Mouse (Mus musculus) brown adipose tissue, adult 24 weeks (tissue): ENCODE results near the gene Ndufs4. TPM values are rescaled to one million over a fixed set of nuclear protein-coding genes. Genes with fewer than 3 reads are reported as not detected.

Source experiments
- H3K27ac ChIP-seq: fragments of 200-500 bp; replicated peaks from 2 replicates; pipeline ENCODE4 v1.5.1; 2012; ENCODE audit warnings: low read depth, mild to moderate bottlenecking, low read length
- H3K4me1 ChIP-seq: fragments of 200-500 bp; 2 replicates; pipeline ENCODE4 v1.6.1; 2012; ENCODE audit warnings: low read length, mixed read lengths; ENCODE audit not compliant: control insufficient read depth, insufficient read depth, insufficient read length
- H3K4me3 ChIP-seq: fragments of 200-500 bp; 2 replicates; pipeline ENCODE4 v1.5.1; 2012; ENCODE audit warnings: low read depth, mild to moderate bottlenecking, low read length, moderate library complexity; ENCODE audit not compliant: insufficient read depth
- polyA plus RNA-seq: library from polyadenylated mRNA; stranded (reverse); fragments of >200 nt; gene quantifications from 2 replicates; pipeline ENCODE4 v1.2.4, GENCODE M21; 2012; ENCODE audit not compliant: missing spikeins, insufficient read depth, insufficient read length

The Ndufs4 gene
- polyA plus RNA-seq, 1 experiment, result 1,030 TPM

GRCm38 (mm10) chr13:114387074-114387487 is 977 bp downstream of the Ndufs4 start:
- H3K27ac ChIP-seq, result peak overlapping the region; percentile 93
- peak overlapping the region; percentile 87 for H3K4me3 ChIP-seq

GRCm38 (mm10) chr13:114376511-114376910 is 11.5 kb downstream of the Ndufs4 start:
- no peak overlapping the region for H3K27ac ChIP-seq
- H3K4me3 ChIP-seq, result no peak overlapping the region
- H3K4me1 ChIP-seq, result 0 out of 2 replicates have a peak, but pooled peaks cover 2% of the 10 kb centered on the region

More at GRCm38 (mm10) chr13:114387074-114387487, 977 bp downstream of the Ndufs4 start:
- H3K4me1 ChIP-seq, result no peaks in the 10 kb centered on the region

GRCm38 (mm10) chr13:114362086-114362485 is 26.0 kb downstream of the Ndufs4 start:
- Histone ChIP-seq H3K27ac (no peak overlapping the region), H3K4me1 (no peaks in the 10 kb centered on the region; the same call in 1 of the 2 replicates), H3K4me3 (no peak overlapping the region)

- no peak overlapping the region for H3K27ac ChIP-seq
- no peak overlapping the region for H3K4me3 ChIP-seq
- H3K4me1 ChIP-seq, result no peaks in the 10 kb centered on the region; the same call in 1 of the 2 replicates
These were observed 36.6 kb downstream of the Ndufs4 start for GRCm38 (mm10) chr13:114351321-114351946.

GRCm38 (mm10) chr13:114344979-114345712 is 42.9 kb downstream of the Ndufs4 start:
- no peak overlapping the region for H3K27ac ChIP-seq
- H3K4me1 ChIP-seq, result peaks cover 5% of the 10 kb centered on the region; the same call in 1 of the 2 replicates
- no peak overlapping the region for H3K4me3 ChIP-seq

GRCm38 (mm10) chr13:114344220-114344973 is 43.7 kb downstream of the Ndufs4 start:
- Histone ChIP-seq H3K27ac (no peak overlapping the region), H3K4me3 (no peak overlapping the region), H3K4me1 (peaks cover 5% of the 10 kb centered on the region; the same call in 1 of the 2 replicates)

GRCm38 (mm10) chr13:114343001-114343400 is 45.1 kb downstream of the Ndufs4 start:
- Histone ChIP-seq H3K4me3 (no peak overlapping the region), H3K4me1 (peaks cover 5% of the 10 kb centered on the region; the same call in 1 of the 2 replicates), H3K27ac (no peak overlapping the region)

- Histone ChIP-seq H3K27ac (no peak overlapping the region), H3K4me3 (no peak overlapping the region), H3K4me1 (no peaks in the 10 kb centered on the region)
These were observed 68.1 kb downstream of the Ndufs4 start for GRCm38 (mm10) chr13:114319835-114320389.

- Histone ChIP-seq H3K4me3 (no peak overlapping the region), H3K27ac (no peak overlapping the region), H3K4me1 (no peaks in the 10 kb centered on the region)
These were observed 68.9 kb downstream of the Ndufs4 start for GRCm38 (mm10) chr13:114319136-114319535.

- no peak overlapping the region for H3K4me3 ChIP-seq
- H3K27ac ChIP-seq, result no peak overlapping the region
- no peaks in the 10 kb centered on the region for H3K4me1 ChIP-seq
These were observed 72.7 kb downstream of the Ndufs4 start for GRCm38 (mm10) chr13:114315374-114315773.

- H3K4me3 ChIP-seq, result no peak overlapping the region
- no peak overlapping the region for H3K27ac ChIP-seq
- H3K4me1 ChIP-seq, result no peaks in the 10 kb centered on the region
These were observed 73.1 kb downstream of the Ndufs4 start for GRCm38 (mm10) chr13:114314953-114315352.

GRCm38 (mm10) chr13:114310591-114310990 is 77.5 kb downstream of the Ndufs4 start:
- H3K4me1 ChIP-seq, result no peaks in the 10 kb centered on the region
- no peak overlapping the region for H3K27ac ChIP-seq
- H3K4me3 ChIP-seq, result no peak overlapping the region

- Histone ChIP-seq H3K4me3 (no peak overlapping the region), H3K4me1 (no peaks in the 10 kb centered on the region), H3K27ac (no peak overlapping the region)
These were observed 83.4 kb downstream of the Ndufs4 start for GRCm38 (mm10) chr13:114304684-114305083.

- no peak overlapping the region for H3K27ac ChIP-seq
- no peak overlapping the region for H3K4me3 ChIP-seq
- 0 out of 2 replicates have a peak, but pooled peaks cover 2% of the 10 kb centered on the region for H3K4me1 ChIP-seq
These were observed 84.4 kb downstream of the Ndufs4 start for GRCm38 (mm10) chr13:114303466-114304175.
